Mouse (Mus musculus): ENCODE data around the gene Sema3b.
"Not testable (repeated sequence)": the region's sequence is repeated elsewhere in the genome, so short reads cannot be mapped to it uniquely, and the experiment has no call there.

The Sema3b gene

DNA sequence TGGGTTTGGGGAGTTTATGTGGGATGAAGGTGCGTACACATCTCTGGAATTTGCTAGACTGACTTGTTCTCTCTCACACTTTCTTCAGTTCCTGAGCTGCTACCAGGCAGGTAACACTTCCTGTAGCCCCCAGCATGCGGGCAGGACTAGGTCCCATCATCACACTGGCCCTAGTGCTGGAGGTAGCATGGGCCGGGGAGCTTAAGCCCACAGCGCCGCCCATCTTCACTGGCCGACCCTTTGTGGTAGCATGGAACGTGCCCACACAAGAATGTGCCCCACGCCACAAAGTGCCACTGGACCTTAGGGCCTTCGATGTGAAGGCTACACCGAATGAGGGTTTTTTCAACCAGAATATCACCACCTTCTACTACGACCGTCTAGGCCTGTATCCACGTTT, 39.0 kb downstream of the Sema3b start:
- DNase-seq (ENCODE audit: low read depth, low spot score) = no peak

GRCm38 (mm10) chr9:107569270-107569669, 39.8 kb downstream of the Sema3b start:
- peak; percentile 51 for DNase-seq (ENCODE audit: low read depth, low spot score)

DNA sequence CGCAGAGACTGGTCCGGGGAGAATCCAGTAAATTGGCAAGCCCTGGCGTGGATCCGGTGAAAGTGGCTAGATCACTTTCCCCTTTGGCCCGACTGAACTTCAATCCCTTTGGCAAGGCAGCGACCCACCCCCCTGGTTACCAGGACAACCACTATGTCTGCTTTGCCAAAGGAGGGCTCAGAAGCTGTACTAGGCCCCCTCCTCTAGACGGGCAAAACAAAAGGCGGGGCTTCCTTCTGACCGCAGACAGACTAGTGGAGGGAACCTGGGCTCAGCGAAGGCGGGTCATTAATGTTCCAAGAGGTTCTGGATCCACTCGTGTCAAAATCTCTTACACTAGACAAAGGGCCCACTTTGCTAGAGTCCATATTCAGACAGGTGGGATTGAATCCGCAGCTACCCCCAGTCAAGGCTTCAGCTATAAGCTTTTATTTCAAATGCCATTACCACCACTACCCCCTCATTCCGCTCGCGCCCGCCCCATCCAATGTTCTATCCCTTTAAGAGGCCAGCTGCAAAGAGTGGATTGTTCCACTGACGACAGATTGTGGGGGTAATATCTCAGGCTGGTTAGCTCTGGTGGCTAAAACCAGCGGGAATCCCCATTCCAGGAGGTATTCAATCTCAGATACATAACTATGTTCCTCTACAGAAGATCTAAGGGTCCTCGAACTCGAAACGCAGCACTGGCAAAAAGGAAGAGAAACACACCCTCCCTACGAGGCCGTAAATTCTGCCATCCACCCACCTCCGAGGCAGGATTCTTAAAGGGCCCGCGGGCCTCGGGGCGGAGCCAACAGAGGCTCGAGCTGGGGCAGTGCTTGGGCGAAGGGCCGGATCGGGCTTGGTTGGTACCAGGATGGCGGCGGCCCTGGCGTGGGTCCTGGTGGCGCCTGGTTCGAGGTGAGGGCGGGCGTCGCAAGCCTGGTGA, 40.4 kb downstream of the Sema3b start:
- peak; percentile 84 for DNase-seq (ENCODE audit: low read depth, low spot score)

DNA sequence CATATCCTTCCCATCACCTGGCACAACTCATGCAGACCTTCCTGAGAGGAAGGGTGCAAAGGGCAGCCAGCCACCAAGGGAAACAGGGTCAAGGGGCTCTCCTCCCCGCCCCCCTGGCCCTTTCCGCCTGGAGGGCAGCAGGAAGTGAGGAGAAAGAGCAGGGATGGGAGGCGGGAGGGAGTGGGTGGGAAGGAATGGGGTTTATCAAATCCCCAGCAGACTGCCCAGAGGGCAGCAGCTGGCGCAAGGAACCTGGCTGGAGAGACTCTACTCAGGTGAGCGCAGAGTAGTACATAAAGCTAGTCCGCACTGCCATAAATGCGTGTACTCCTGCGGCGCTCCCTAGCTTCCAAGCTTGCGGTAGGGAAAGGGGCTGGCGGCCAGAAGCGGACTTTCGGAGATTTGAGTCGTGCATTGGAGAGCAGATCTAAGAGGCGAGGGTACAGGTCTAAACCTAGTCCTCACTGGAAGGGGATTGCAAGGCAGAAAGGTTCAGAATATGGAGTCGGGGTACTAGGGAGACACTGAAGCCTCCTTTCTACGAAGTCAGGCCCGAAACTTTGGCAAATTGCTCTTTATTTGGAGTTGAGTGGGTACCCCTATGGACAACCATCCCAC, 41.2 kb downstream of the Sema3b start, which contains the start of gene Hyal2:
Hyal2 (plus strand) TSS at position 244 of the 618 bp plus-strand sequence.
- DNase-seq (ENCODE audit: low read depth, low spot score) = no peak

- no peak for DNase-seq (ENCODE audit: low read depth, low spot score)
These were observed 42.2 kb downstream of the Sema3b start for GRCm38 (mm10) chr9:107566855-107567254.

GRCm38 (mm10) chr9:107566041-107566709, 42.9 kb downstream of the Sema3b start:
- DNase-seq (ENCODE audit: low read depth, low spot score) = no peak

DNA sequence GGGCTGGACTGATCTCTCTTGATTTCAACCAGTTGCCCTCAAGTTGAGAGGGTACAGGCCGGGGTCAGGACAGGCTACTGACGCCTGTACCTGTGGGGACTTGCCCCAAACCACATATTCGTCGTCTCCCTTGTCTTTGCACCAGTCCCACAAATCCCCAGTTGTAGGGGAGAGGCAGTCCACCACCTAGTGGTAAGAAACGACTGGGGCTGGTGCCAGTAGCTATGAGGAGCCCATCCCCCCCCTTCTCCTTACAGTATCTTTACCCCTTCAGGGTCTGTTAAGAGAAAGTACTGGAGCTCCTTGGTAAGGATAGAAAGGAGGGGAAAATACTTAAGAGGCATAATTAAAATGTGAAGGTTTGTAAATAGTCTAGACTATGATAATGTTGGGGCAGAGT, 43.5 kb downstream of the Sema3b start:
- not testable (repeated sequence) for DNase-seq (ENCODE audit: low read depth, low spot score)

- peak; percentile 88 for DNase-seq (ENCODE audit: low read depth, low spot score)
These were observed 45.9 kb downstream of the Sema3b start, which contains the start of gene Tusc2 for GRCm38 (mm10) chr9:107563029-107563581. TSS of gene Tusc2 (plus strand) at chr9:107563255.

- no peak for DNase-seq (ENCODE audit: low read depth, low spot score)
These were observed 52.7 kb downstream of the Sema3b start for GRCm38 (mm10) chr9:107556346-107556745.

DNA sequence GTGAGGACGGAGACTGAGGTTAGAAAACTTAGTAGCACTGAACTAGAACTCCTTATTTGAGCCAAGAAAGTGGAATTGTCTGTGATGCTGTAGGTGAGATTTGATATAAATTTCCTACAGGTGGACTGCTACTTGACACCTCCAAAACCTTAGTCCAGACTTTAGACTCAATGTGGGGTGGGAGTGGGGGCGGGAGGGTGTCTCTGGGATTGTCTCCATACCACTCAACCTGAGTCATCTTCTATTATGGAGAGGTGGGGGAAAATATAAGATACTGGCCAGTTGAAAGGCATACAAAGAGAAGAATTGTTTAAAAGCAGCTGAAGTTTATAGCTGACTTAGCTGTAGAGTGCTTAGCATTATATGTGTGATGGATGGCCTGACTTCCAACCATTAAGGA, 53.3 kb downstream of the Sema3b start:
- DNase-seq (ENCODE audit: low read depth, low spot score) = no peak

DNA sequence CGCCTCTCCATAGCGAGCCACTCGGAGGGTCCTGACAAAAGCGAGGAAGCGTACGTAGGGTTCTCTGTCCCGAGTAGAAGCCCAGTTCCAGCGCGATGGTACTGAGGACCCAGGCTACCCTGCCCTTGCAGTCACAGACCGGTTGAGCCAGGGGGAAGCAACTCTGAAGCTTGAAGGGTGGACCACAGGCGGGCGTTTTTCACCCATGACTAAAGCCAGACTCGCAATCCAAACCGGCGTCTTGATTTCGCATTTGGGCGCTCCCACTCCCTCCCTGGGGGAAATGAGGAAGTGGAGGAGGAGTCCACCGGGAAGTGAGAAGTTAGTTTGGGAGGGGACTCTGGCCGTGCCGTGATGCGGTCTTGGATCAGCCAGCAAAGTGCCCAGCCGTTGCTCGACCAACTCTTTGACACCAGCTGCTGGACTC, 54.0 kb downstream of the Sema3b start:
- DNase-seq (ENCODE audit: low read depth, low spot score) = no peak

GRCm38 (mm10) chr9:107554319-107554825, 54.7 kb downstream of the Sema3b start:
- peak; percentile 99 for DNase-seq (ENCODE audit: low read depth, low spot score)

DNA sequence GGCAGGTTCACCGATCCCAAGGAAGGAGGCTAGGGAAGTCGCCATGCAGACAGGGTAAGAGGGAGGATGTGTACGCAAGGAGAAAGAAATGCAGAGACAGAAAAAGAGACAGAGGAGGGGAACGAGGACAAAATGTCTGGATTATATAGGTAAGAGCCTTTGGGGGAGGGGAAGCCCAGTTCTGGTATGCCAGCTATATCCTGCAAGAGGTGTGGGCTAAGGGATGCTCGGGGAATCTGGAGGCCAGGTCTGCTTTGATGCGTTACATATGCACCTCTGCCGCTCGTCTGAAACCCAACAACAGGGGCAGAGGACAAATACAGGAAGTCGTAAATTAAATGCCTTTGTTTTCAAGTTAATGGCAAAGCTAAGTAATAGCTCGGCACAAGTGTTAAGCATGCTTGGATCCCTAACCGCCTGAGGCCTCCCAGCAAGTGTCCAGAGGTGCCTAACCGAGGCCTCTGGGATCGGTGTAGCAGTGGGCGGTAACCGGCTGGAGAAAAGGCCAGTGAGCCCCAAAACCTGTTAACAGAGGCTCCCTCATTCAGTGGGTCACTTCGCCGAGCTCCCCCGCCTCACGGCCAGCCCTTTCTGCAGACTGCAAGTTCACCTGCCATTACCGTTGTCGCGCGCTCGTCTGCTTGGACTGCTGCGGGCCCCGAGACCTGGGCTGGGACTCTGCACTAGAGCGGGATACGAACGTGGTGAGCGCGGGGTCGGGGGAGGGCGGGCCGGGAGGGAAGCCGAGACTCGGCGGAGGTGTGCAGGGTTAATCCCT, 55.3 kb downstream of the Sema3b start:
- DNase-seq (ENCODE audit: low read depth, low spot score) = no peak

DNA sequence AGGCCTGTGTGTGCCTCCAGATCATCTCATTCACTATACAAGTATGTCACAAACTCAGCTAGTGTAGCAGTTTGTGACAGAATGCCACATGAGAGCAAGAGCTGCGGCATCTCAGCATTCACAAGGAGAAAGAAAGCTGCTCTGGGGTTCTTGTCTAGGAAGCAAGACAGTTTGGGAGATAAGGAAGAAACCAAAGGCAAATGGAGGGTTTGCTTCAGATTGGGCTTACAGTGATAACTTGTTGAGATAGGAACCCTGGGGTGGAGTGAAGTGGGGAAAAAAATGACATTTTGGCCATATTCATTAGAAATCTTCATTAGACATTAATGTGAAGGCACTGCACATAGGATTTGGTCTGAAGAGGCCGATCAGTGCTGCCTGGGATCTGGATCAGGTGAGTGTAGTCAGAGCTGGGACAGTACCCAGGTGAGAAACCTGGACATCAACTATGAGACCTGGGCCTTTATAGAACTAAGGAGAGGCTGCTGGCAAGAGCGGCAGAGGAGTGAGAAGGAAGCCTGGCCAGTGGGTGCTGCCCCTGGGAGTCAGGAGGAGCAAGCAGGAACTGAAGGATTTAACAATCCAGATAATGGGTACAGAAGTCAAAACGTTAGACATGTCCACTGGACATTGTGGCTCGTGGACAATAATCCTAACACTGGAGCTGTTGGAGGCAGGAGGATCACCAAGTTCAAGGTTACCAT, 56.2 kb downstream of the Sema3b start:
- no peak for DNase-seq (ENCODE audit: low read depth, low spot score)

- DNase-seq (ENCODE audit: low read depth, low spot score) = no peak
These were observed 57.1 kb downstream of the Sema3b start for GRCm38 (mm10) chr9:107551890-107552355.

GRCm38 (mm10) chr9:107551117-107551889, 57.7 kb downstream of the Sema3b start, which contains the start of gene Rassf1:
TSS of gene Rassf1 (plus strand) at chr9:107551555.
- DNase-seq (ENCODE audit: low read depth, low spot score) = peak; percentile 54

DNA sequence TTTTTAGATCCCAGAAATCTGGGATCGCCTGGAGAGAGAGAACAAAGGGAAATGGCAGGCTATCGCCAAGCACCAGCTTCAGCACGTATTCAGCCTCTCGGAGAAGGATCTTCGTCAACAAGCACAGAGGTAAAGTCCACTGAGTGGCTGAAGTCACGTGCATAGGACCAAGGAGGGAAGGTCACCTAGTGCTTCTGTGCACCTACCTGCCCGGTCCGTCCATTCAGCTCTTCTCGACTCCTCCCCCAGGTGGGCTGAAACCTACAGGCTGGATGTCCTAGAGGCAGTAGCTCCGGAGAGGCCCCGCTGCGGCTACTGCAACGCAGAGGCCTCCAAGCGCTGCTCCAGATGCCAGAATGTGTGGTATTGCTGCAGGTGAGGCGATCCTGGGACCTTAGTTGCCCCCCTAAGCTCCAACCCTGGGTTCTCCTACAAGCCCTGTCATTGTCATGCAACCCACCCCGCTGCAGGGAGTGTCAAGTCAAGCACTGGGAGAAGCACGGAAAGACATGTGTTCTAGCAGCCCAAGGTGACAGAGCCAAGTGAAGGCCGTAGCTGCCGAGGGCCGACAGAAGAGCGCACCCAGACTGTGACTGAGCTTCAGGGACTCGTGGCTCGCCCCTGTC, 58.4 kb downstream of the Sema3b start:
- DNase-seq (ENCODE audit: low read depth, low spot score) = no peak

- no peak for DNase-seq (ENCODE audit: low read depth, low spot score)
These were observed 59.5 kb downstream of the Sema3b start for GRCm38 (mm10) chr9:107549297-107550074.
